Mouse (Mus musculus) olfactory bulb, adult 2 months (tissue): ENCODE measurements around the gene Hkdc1.

Source experiments
- CTCF ChIP-seq: fragments of 200-500 bp; IDR thresholded peaks from 2 replicates; pipeline ENCODE4 v1.5.1; 2012; ENCODE audit warnings: low read depth, mild to moderate bottlenecking, low read length, moderate library complexity; ENCODE audit not compliant: insufficient read depth
- POLR2A ChIP-seq: fragments of 200-500 bp; IDR thresholded peaks from 2 replicates; pipeline ENCODE4 v1.6.1; 2012; ENCODE audit warnings: mild to moderate bottlenecking, low read depth, low read length, moderate library complexity; ENCODE audit not compliant: insufficient read depth

- TF ChIP-seq POLR2A (no peak), CTCF (no peak)
Observed at GRCm38 (mm10) chr10:62412906-62413605, 9.2 kb downstream of the Hkdc1 start.
